Mouse (Mus musculus) erythroblast, embryonic 14.5 days (primary cell): Measurements from ENCODE around the gene Gm3417.

ENCODE experiments used
- GATA1 ChIP-seq: IDR thresholded peaks from 2 replicates; pipeline ENCODE4 v1.6.1; 2012; ENCODE audit warnings: low read length, inconsistent platforms, mixed read lengths
- TAL1 ChIP-seq: IDR thresholded peaks from 3 replicates; pipeline ENCODE4 v1.6.1; 2012; ENCODE audit warnings: low read length, inconsistent platforms, mixed read lengths

DNA sequence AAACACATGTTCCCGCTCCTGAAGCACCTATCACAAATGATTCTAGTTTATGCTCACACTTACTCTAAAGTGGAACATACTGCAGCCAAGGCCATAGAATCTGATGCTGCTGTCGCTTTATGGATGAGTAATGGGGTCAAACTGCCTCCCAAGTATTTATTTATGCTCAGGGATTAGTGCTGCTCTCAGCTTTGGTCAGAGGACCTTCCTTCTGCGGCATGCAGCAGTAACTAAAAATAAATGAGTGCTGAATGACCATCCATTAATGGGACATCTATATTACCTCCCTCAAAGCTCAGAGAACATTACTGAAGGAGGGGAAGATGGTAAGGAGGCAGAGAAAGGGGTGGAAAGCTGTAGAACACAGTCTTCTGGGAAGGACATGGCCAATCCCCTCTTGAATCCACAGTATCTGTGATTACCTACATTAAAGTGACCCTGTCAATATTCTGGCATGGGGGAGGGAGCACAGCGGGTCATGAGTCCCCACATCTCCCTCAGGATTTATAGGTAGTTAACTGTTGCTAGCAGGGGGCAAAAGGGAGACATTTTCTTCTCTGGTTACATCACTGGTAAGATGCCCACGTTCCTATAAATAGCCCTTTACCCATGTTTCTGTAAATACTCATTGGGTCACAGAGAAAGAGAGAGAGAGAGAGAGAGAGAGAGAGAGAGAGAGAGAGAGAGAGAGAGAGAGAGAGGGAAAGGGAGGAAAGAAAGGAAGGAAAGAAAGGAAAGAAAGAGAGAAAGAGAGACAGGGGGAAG lies 42.6 kb downstream of the Gm3417 start:
- TF ChIP-seq GATA1 (no peak), TAL1 (no peak)
